Mouse (Mus musculus): ENCODE measurements at regions not wholly inside any gene's neighbourhood (a gene's known extent, or its start where the extent isn't known, plus 50 kb on each side); places are given as distances from the start of the nearest gene placed in this dataset.

- Histone ChIP-seq H3K79me2 (ENCODE audit: control insufficient read depth, insufficient read depth, low read length, poor library complexity) (no peaks in the 10 kb centered on the region), H3K4me1 (ENCODE audit: control insufficient read depth in 1 of 2, insufficient read depth in 2 of 2, low read length in 2 of 2) (no peaks in the 10 kb centered on the region), H3K27me3 (ENCODE audit: control insufficient read depth in 1 of 2, insufficient read depth in 2 of 2, low read length in 2 of 2) (no peaks in the 10 kb centered on the region), H3K9ac (ENCODE audit: control insufficient read depth, low read depth, low read length, poor library complexity, severe bottlenecking) (no peak overlapping the region), H3K27ac (ENCODE audit: control insufficient read depth, low read depth, low read length) (no peak overlapping the region), H3K4me3 (ENCODE audit: control insufficient read depth in 1 of 2, insufficient read depth in 1 of 2, low read depth in 2 of 2, low read length in 2 of 2) (no peak overlapping the region), H3K9me3 (replicated peaks; ENCODE audit: insufficient read depth, low read length) (no peaks in the 10 kb centered on the region), H3K36me3 (ENCODE audit: control insufficient read depth in 1 of 2, insufficient read depth in 2 of 2, low read length in 2 of 2) (no peaks in the 10 kb centered on the region)
- DNase-seq (ENCODE audit: low read depth, low spot score), result no peak
- TF ChIP-seq UBTF (IDR thresholded peaks at IDR 0.05; ENCODE audit: borderline replicate concordance, insufficient read depth, low read depth, low read length) (no peak), TCF12 (IDR thresholded peaks at IDR 0.05; ENCODE audit: low read depth, low read length) (no peak), JUND (IDR thresholded peaks at IDR 0.05; ENCODE audit: low read depth, low read length) (no peak), HCFC1 (IDR thresholded peaks at IDR 0.05; ENCODE audit: low read depth, low read length) (no peak), MYB (IDR thresholded peaks at IDR 0.05; ENCODE audit: low read depth, low read length) (no peak), SMC3 (IDR thresholded peaks at IDR 0.05; ENCODE audit: low read depth, low read length) (no peak), MYC (IDR thresholded peaks at IDR 0.05; ENCODE audit: low read depth, low read length) (no peak), EP300 (IDR thresholded peaks at IDR 0.05; ENCODE audit: low read depth in 1 of 2, low read length in 2 of 2) (no peak)
Measured at GRCm38 (mm10) chr8:34618046-34618445, 506.5 kb upstream of the Gm10131 start.

- TF ChIP-seq MYB (IDR thresholded peaks at IDR 0.05; ENCODE audit: low read depth, low read length) (no peak), SMC3 (IDR thresholded peaks at IDR 0.05; ENCODE audit: low read depth, low read length) (no peak), GABPA (IDR thresholded peaks at IDR 0.05; ENCODE audit: low read depth, low read length) (no peak), CHD1 (IDR thresholded peaks at IDR 0.05; ENCODE audit: low read depth, low read length) (no peak), ELF1 (IDR thresholded peaks at IDR 0.05; ENCODE audit: low read depth, low read length) (no peak), USF2 (IDR thresholded peaks at IDR 0.05; ENCODE audit: borderline replicate concordance in 1 of 2, insufficient read depth in 1 of 2, low read depth in 1 of 2, low read length in 2 of 2) (no peak), RCOR1 (IDR thresholded peaks at IDR 0.05; ENCODE audit: low read depth, low read length) (no peak), POLR2AphosphoS2 (IDR thresholded peaks at IDR 0.05; ENCODE audit: low read length) (no peak)
- Histone ChIP-seq H3K4me1 (ENCODE audit: control insufficient read depth in 1 of 2, insufficient read depth in 2 of 2, low read length in 2 of 2) (no peaks in the 10 kb centered on the region), H3K4me3 (ENCODE audit: control insufficient read depth in 1 of 2, insufficient read depth in 1 of 2, low read depth in 2 of 2, low read length in 2 of 2) (no peak overlapping the region), H3K27me3 (ENCODE audit: control insufficient read depth in 1 of 2, insufficient read depth in 2 of 2, low read length in 2 of 2) (no peaks in the 10 kb centered on the region), H3K79me2 (ENCODE audit: control insufficient read depth, insufficient read depth, low read length, poor library complexity) (no peaks in the 10 kb centered on the region), H3K9ac (ENCODE audit: control insufficient read depth, low read depth, low read length, poor library complexity, severe bottlenecking) (no peak overlapping the region), H3K36me3 (ENCODE audit: control insufficient read depth in 1 of 2, insufficient read depth in 2 of 2, low read length in 2 of 2) (no peaks in the 10 kb centered on the region), H3K27ac (ENCODE audit: control insufficient read depth, low read depth, low read length) (no peak overlapping the region), H3K9me3 (replicated peaks; ENCODE audit: insufficient read depth, low read length) (no peaks in the 10 kb centered on the region)
- DNase-seq (ENCODE audit: low read depth, low spot score), result no peak
Measured at GRCm38 (mm10) chr8:34614987-34615386, 503.4 kb upstream of the Gm10131 start.

- TF ChIP-seq CTCF (IDR thresholded peaks at IDR 0.05 in 2 of 3, conservative IDR thresholded peaks at IDR 0.05 in 1 of 3; ENCODE audit: control insufficient read depth in 1 of 3, insufficient read depth in 1 of 3, low read depth in 2 of 3, low read length in 3 of 3, poor library complexity in 1 of 3, severe bottlenecking in 1 of 3), result no peak
- no peak for TF ChIP-seq ZMIZ1 (IDR thresholded peaks at IDR 0.05; ENCODE audit: low read depth, low read length)
- no peak for TF ChIP-seq GABPA (IDR thresholded peaks at IDR 0.05; ENCODE audit: low read depth, low read length)
- no peak for TF ChIP-seq RAD21 (IDR thresholded peaks at IDR 0.05; ENCODE audit: low read depth, low read length)
- no peak for TF ChIP-seq POLR2AphosphoS5 (IDR thresholded peaks at IDR 0.05; ENCODE audit: borderline replicate concordance, low read depth, low read length)
- no peak for TF ChIP-seq MEF2A (IDR thresholded peaks at IDR 0.05; ENCODE audit: extremely low read depth, insufficient replicate concordance, low read depth, low read length, poor library complexity, severe bottlenecking)
- TF ChIP-seq CHD2 (IDR thresholded peaks at IDR 0.05; ENCODE audit: low read length), result no peak
- no peak for TF ChIP-seq NELFE (IDR thresholded peaks at IDR 0.05; ENCODE audit: low read depth, low read length)
- no peak for TF ChIP-seq TBP (IDR thresholded peaks at IDR 0.05; ENCODE audit: low read depth, low read length)
- TF ChIP-seq EP300 (IDR thresholded peaks at IDR 0.05; ENCODE audit: low read depth in 1 of 2, low read length in 2 of 2), result no peak
- TF ChIP-seq RCOR1 (IDR thresholded peaks at IDR 0.05; ENCODE audit: low read depth, low read length), result no peak
- TF ChIP-seq MXI1 (IDR thresholded peaks at IDR 0.05; ENCODE audit: low read depth, low read length), result no peak
- TF ChIP-seq POLR2A (IDR thresholded peaks at IDR 0.05; ENCODE audit: control insufficient read depth in 1 of 2, insufficient read depth in 1 of 2, low read depth in 1 of 2, low read length in 2 of 2, poor library complexity in 1 of 2), result no peak
- Histone ChIP-seq H3K79me2 (ENCODE audit: control insufficient read depth, insufficient read depth, low read length, poor library complexity) (no peaks in the 10 kb centered on the region), H3K9ac (ENCODE audit: control insufficient read depth, low read depth, low read length, poor library complexity, severe bottlenecking) (no peak overlapping the region), H3K4me3 (ENCODE audit: control insufficient read depth in 1 of 2, insufficient read depth in 1 of 2, low read depth in 2 of 2, low read length in 2 of 2) (no peak overlapping the region), H3K4me1 (ENCODE audit: control insufficient read depth in 1 of 2, insufficient read depth in 2 of 2, low read length in 2 of 2) (no peaks in the 10 kb centered on the region), H3K9me3 (replicated peaks; ENCODE audit: insufficient read depth, low read length) (no peaks in the 10 kb centered on the region), H3K27me3 (ENCODE audit: control insufficient read depth in 1 of 2, insufficient read depth in 2 of 2, low read length in 2 of 2) (no peaks in the 10 kb centered on the region), H3K36me3 (ENCODE audit: control insufficient read depth in 1 of 2, insufficient read depth in 2 of 2, low read length in 2 of 2) (no peaks in the 10 kb centered on the region), H3K27ac (ENCODE audit: control insufficient read depth, low read depth, low read length) (no peak overlapping the region)
- no peak for DNase-seq (ENCODE audit: low read depth, low spot score)
Measured at GRCm38 (mm10) chr8:34614031-34614526, 502.5 kb upstream of the Gm10131 start.

All from MEL (cell line).